Mouse (Mus musculus) liver, postnatal 0 days (tissue): Measurements from ENCODE around the gene Slc51a. TPM values are rescaled to one million over a fixed set of nuclear protein-coding genes. Genes with fewer than 3 reads are reported as not detected.
A peak's percentile ranks its signal among the peaks of the same experiment; 100 is the strongest.

Source experiments
- ATAC-seq: fragments of 200-750 bp; cut with Nextera tagmentation; 2 replicates; pipeline ENCODE4 v1.8.0; 2017; ENCODE audit warnings: mild to moderate bottlenecking, moderate library complexity
- DNase-seq: peaks from one replicate; pipeline ENCODE4 v3.0.0-alpha.2; 2016
- H3K27ac ChIP-seq: fragments of 300-500 bp; sonication (generic); 2 replicates; pipeline ENCODE4 v1.5.1; 2014; ENCODE audit warnings: antibody characterized with exemption, moderate library complexity, mild to moderate bottlenecking, low read depth
- H3K27me3 ChIP-seq: fragments of 300-500 bp; sonication (generic); 2 replicates; pipeline ENCODE4 v1.6.1; 2014; ENCODE audit warnings: low read length, control low read depth, mixed read lengths; ENCODE audit not compliant: insufficient read depth
- H3K36me3 ChIP-seq: fragments of 300-500 bp; sonication (generic); replicated peaks from 2 replicates; pipeline ENCODE4 v1.6.1; 2014; ENCODE audit warnings: mild to moderate bottlenecking, control low read depth, low read length, moderate library complexity, mixed read lengths; ENCODE audit not compliant: insufficient read depth
- H3K4me1 ChIP-seq: fragments of 300-500 bp; sonication (generic); 2 replicates; pipeline ENCODE4 v1.6.1; 2014; ENCODE audit warnings: antibody characterized with exemption, mild to moderate bottlenecking, control low read depth; ENCODE audit not compliant: insufficient read depth
- H3K4me2 ChIP-seq: fragments of 300-500 bp; sonication (generic); 2 replicates; pipeline ENCODE4 v1.6.1; 2014; ENCODE audit warnings: low read depth, mild to moderate bottlenecking, low read length, moderate library complexity, mixed read lengths
- H3K4me3 ChIP-seq: fragments of 300-500 bp; sonication (generic); 2 replicates; pipeline ENCODE4 v1.5.1; 2014; ENCODE audit warnings: low read depth, low read length
- H3K9ac ChIP-seq: fragments of 300-500 bp; sonication (generic); replicated peaks from 2 replicates; pipeline ENCODE4 v1.6.1; 2014; ENCODE audit warnings: mild to moderate bottlenecking, moderate library complexity
- H3K9me3 ChIP-seq: fragments of 300-500 bp; sonication (generic); 2 replicates; pipeline ENCODE4 v1.6.1; 2016; ENCODE audit warnings: mild to moderate bottlenecking, control low read depth, low read length, mixed read lengths
- CTCF ChIP-seq: sonication (generic); IDR thresholded peaks from 2 replicates; pipeline ENCODE4 v1.5.1; 2016; ENCODE audit warnings: antibody characterized with exemption, low read depth
- EP300 ChIP-seq: IDR thresholded peaks from 2 replicates; pipeline ENCODE4 v1.6.1; 2016; ENCODE audit warnings: antibody characterized with exemption, low read depth, mild to moderate bottlenecking
- WGBS: fragments of 180-500 bp; shearing (Covaris S2); extraction: QIAGEN DNeasy Blood & Tissue Kit; methylation state at CpG from one replicate; pipeline ENCODE4 v1.1.7; 2014; ENCODE audit not compliant: insufficient replicate concordance; 5-methylcytosine and 5-hydroxymethylcytosine counted together
- polyA plus RNA-seq: library from polyadenylated mRNA; unstranded; fragments of >200 nt; fragmentation: Nextera tagmentation; extraction: Ambion mirVana; gene quantifications from 2 replicates; pipeline ENCODE4 v1.2.1, GENCODE M21; 2015

The Slc51a gene
- polyA plus RNA-seq, 1 experiment from 2014 or later = 1.0 TPM

- no peak overlapping the region for H3K4me2 ChIP-seq
- DNase-seq (peak; percentile 51), ATAC-seq (peak; percentile 81)
- H3K9me3 ChIP-seq = no peaks in the 10 kb centered on the region
- WGBS = 68% methylated on average over 8 of the region's 8 CpGs
- peak overlapping the region; percentile 88 for H3K27ac ChIP-seq
- peaks cover 40% of the 10 kb centered on the region for H3K4me1 ChIP-seq
- peak; percentile 31; the same call in 1 of the 2 replicates for TF ChIP-seq EP300
- no peak for TF ChIP-seq CTCF
- no peaks in the 10 kb centered on the region for H3K36me3 ChIP-seq
- H3K27me3 ChIP-seq = no peaks in the 10 kb centered on the region
- no peak overlapping the region for H3K4me3 ChIP-seq
- peak overlapping the region; percentile 36; the same call in 1 of the 2 replicates for H3K9ac ChIP-seq
Measured at GRCm38 (mm10) chr16:32523462-32524243, 36.0 kb upstream of the Slc51a start.

GRCm38 (mm10) chr16:32522578-32523194, 35.0 kb upstream of the Slc51a start:
- peak overlapping the region; percentile 88 for H3K27ac ChIP-seq

GRCm38 (mm10) chr16:32520372-32520748, 32.7 kb upstream of the Slc51a start:
- H3K4me1 ChIP-seq = peaks cover 57% of the 10 kb centered on the region
- TF ChIP-seq CTCF (no peak), EP300 (peak; percentile 75)
- DNase-seq = peak; percentile 72
- H3K9ac ChIP-seq = no peak overlapping the region
- H3K27me3 ChIP-seq = no peaks in the 10 kb centered on the region
- no peak overlapping the region for H3K4me3 ChIP-seq
- H3K36me3 ChIP-seq = no peaks in the 10 kb centered on the region
- no peaks in the 10 kb centered on the region for H3K9me3 ChIP-seq
- 12% methylated on average over 9 of the region's 9 CpGs for WGBS
- H3K4me2 ChIP-seq = peak overlapping the region; percentile 27
- peak; percentile 67 for ATAC-seq
- H3K27ac ChIP-seq = peak overlapping the region; percentile 58

More at GRCm38 (mm10) chr16:32522578-32523194, 35.0 kb upstream of the Slc51a start:
- 0 out of 2 replicates have a peak overlapping the region, but pooled peaks have one; percentile 7 for H3K9ac ChIP-seq
- no peaks in the 10 kb centered on the region for H3K27me3 ChIP-seq
- WGBS = 51% methylated on average over 6 of the region's 6 CpGs
- no peaks in the 10 kb centered on the region for H3K9me3 ChIP-seq
- H3K4me3 ChIP-seq = no peak overlapping the region
- H3K4me2 ChIP-seq = no peak overlapping the region
- ATAC-seq (no peak), DNase-seq (no peak)
- TF ChIP-seq CTCF (no peak), EP300 (no peak)
- H3K4me1 ChIP-seq = peaks cover 48% of the 10 kb centered on the region
- no peaks in the 10 kb centered on the region for H3K36me3 ChIP-seq

- peak; percentile 7 for ATAC-seq
- Histone ChIP-seq H3K27ac (peak overlapping the region; percentile 58), H3K4me1 (peaks cover 54% of the 10 kb centered on the region), H3K9me3 (no peaks in the 10 kb centered on the region), H3K4me3 (no peak overlapping the region), H3K36me3 (no peaks in the 10 kb centered on the region), H3K27me3 (no peaks in the 10 kb centered on the region), H3K4me2 (peak overlapping the region; percentile 27), H3K9ac (peak overlapping the region; percentile 5; the same call in 1 of the 2 replicates)
- TF ChIP-seq EP300 = no peak
- TF ChIP-seq CTCF = no peak
- DNase-seq = no peak
- 51% methylated on average over 15 of the region's 15 CpGs for WGBS
Measured at GRCm38 (mm10) chr16:32519656-32520371, 32.1 kb upstream of the Slc51a start.

GRCm38 (mm10) chr16:32517785-32518481, 30.3 kb upstream of the Slc51a start:
- Histone ChIP-seq H3K27ac (no peak overlapping the region), H3K4me1 (peaks cover 47% of the 10 kb centered on the region), H3K9ac (no peak overlapping the region), H3K27me3 (no peaks in the 10 kb centered on the region), H3K4me3 (no peak overlapping the region), H3K36me3 (no peaks in the 10 kb centered on the region), H3K9me3 (no peaks in the 10 kb centered on the region), H3K4me2 (no peak overlapping the region)
- ATAC-seq = no peak
- WGBS = 80% methylated on average over 12 of the region's 12 CpGs
- TF ChIP-seq EP300 (no peak), CTCF (no peak)
- no peak for DNase-seq
